Mouse (Mus musculus) cortical plate, adult 2 months (tissue): ENCODE measurements around the gene Creld2.

ENCODE experiments used
- CTCF ChIP-seq: fragments of 200-500 bp; IDR thresholded peaks from 2 replicates; pipeline ENCODE4 v1.5.1; 2011; ENCODE audit warnings: mild to moderate bottlenecking, control low read depth, low read length; ENCODE audit not compliant: insufficient read depth; ENCODE audit errors: extremely low read depth
- POLR2A ChIP-seq: fragments of 200-500 bp; IDR thresholded peaks from 2 replicates; pipeline ENCODE4 v1.6.1; 2011; ENCODE audit warnings: mild to moderate bottlenecking, low read length, control low read depth; ENCODE audit not compliant: insufficient read depth; ENCODE audit errors: extremely low read depth

DNA sequence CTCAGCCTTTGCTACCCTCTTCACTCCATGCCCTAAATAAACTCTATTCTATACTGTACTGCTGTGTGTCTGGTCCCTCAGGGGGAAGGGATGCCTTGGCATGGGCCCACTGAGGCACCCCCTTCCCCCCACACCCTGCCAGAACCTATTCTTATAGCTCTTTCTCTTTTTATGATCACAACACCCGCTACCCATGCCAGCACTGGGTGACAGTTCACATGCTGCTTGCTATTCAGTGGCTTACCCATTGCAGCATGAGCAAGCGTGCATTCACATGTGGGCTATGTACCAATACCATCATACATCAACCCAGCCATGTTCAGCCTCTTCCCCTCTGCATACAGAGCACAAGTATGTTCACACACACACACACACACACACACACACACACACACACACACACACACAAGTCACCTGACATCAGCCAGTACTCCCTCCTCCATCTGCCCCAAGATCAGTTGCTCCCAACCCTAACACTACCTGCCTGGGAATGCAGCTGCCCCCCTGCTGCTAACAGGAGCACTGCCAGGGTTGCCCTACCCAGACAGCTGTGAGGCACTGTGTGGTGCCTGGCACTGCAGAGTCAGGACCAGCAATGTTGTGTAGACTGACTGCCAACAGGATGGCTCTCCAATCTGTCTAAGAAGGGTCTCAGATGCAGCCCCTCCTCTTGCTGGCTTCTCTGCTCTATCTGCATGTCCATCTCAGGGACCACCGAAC lies 22.3 kb downstream of the Creld2 start:
- no peak for TF ChIP-seq CTCF
- no peak for TF ChIP-seq POLR2A
